Comparison of ENCODE assay signal across 9 mouse cellular contexts in the genomic region with DNA sequence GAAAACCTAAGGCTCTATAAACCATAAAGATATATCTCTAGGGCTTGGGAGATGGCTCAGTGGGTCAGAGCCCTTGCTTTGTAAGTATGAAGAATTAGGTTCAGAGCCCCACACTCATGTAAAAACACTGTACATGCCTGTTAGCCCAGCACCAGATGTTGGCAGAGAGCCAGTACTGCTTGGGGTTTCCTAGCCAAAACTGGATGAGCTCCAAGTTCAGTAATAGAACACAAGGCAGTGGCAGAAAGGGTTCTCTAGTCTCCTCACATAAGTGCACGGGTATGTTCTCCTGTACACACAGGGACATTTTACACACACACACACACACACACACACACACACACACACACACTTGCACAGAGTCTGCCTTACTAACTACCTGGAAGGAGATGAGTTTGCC.
DNase-seq lines count a peak whose midpoint lies in the region; ATAC-seq lines count a peak whose summit lies in the region.
"Had no signal": no experiment of that assay in that cellular context is flagged by ENCODE, and none has a peak within 500 bp of the region (broad histone marks: within the 10 kb centered on the region; RNA-seq: fewer than 3 reads in every experiment).

No protein-coding gene starts in this region.

- WGBS in midbrain, embryonic 14.5 days = 59% methylated on average over 1 of the region's 1 CpGs
- 81% methylated on average over 1 of the region's 1 CpGs for WGBS in midbrain, embryonic 11.5 days
- 16% methylated on average over 1 of the region's 1 CpGs for WGBS in stomach, embryonic 14.5 days

- H3K4me3 ChIP-seq in midbrain, embryonic 14.5 days (replicated peaks; ENCODE audit: low read depth, low read length) = no peak overlapping the region
- no peak overlapping the region for H3K4me3 ChIP-seq in midbrain, embryonic 11.5 days (ENCODE audit: low read depth, low read length)
- H3K4me3 ChIP-seq in stomach, embryonic 14.5 days (ENCODE audit: low read depth, low read length) = no peak overlapping the region
- H3K4me3 ChIP-seq: liver, embryonic 15.5 days had no signal

- no peaks in the 10 kb centered on the region for H3K27me3 ChIP-seq in midbrain, embryonic 14.5 days (ENCODE audit: control insufficient read depth, insufficient read depth, low read length)
- H3K27me3 ChIP-seq in midbrain, embryonic 11.5 days (ENCODE audit: control insufficient read depth, insufficient read depth, low read length) = no peaks in the 10 kb centered on the region
- no peaks in the 10 kb centered on the region for H3K27me3 ChIP-seq in stomach, embryonic 14.5 days (ENCODE audit: control insufficient read depth, insufficient read depth, low read length)
- H3K27me3 ChIP-seq: liver, embryonic 15.5 days had no signal

- intact Hi-C loops in heart, postnatal 10 days (cut with DNase I) = no loop called here

- ATAC-seq in midbrain, embryonic 14.5 days (ENCODE audit: low FRiP score, low TSS enrichment) = no peak
- ATAC-seq in midbrain, embryonic 11.5 days (ENCODE audit: low FRiP score) = no peak
- peak; percentile 33; the same call in 1 of the 2 replicates for ATAC-seq in stomach, embryonic 14.5 days (ENCODE audit: insufficient number of reproducible peaks, insufficient read depth, low FRiP score, low read depth)

- no peaks in the 10 kb centered on the region for H3K9me3 ChIP-seq in midbrain, embryonic 14.5 days (ENCODE audit: control insufficient read depth, low read length)
- H3K9me3 ChIP-seq in midbrain, embryonic 11.5 days (ENCODE audit: control insufficient read depth, low read length) = no peaks in the 10 kb centered on the region
- no peaks in the 10 kb centered on the region for H3K9me3 ChIP-seq in stomach, embryonic 14.5 days (ENCODE audit: control insufficient read depth, low read depth, low read length)
- H3K9me3 ChIP-seq: liver, embryonic 15.5 days had no signal

- no peaks in the 10 kb centered on the region for H3K4me1 ChIP-seq in midbrain, embryonic 14.5 days (ENCODE audit: control insufficient read depth, insufficient read depth, low read length)
- no peaks in the 10 kb centered on the region for H3K4me1 ChIP-seq in midbrain, embryonic 11.5 days (ENCODE audit: control insufficient read depth, insufficient read depth, low read length)
- no peaks in the 10 kb centered on the region for H3K4me1 ChIP-seq in stomach, embryonic 14.5 days (ENCODE audit: control insufficient read depth, insufficient read depth, low read length)
- H3K4me1 ChIP-seq: liver, embryonic 15.5 days had no signal

- peak; percentile 34 for DNase-seq in embryo, embryonic 11 days
- DNase-seq in embryo, embryonic 10 days (ENCODE audit: low spot score) = no peak
- DNase-seq in midbrain, embryonic 14.5 days = peak; percentile 86
- no peak for DNase-seq in midbrain, embryonic 11.5 days (ENCODE audit: low spot score, missing footprints)
- peak; percentile 63 to 74 for DNase-seq in heart, postnatal 10 days
- DNase-seq in layer of hippocampus, adult 9-10 months (ENCODE audit: low spot score) = peak; percentile 6
- DNase-seq in ovary, adult 18-20 months (ENCODE audit: low spot score) = no peak

- H3K9ac ChIP-seq in midbrain, embryonic 14.5 days (replicated peaks; ENCODE audit: low read length) = no peak overlapping the region
- no peak overlapping the region for H3K9ac ChIP-seq in midbrain, embryonic 11.5 days (ENCODE audit: low read length)
- H3K9ac ChIP-seq in stomach, embryonic 14.5 days (replicated peaks; ENCODE audit: low read depth, low read length) = no peak overlapping the region
- H3K9ac ChIP-seq: liver, embryonic 15.5 days had no signal

- H3K36me3 ChIP-seq in midbrain, embryonic 14.5 days (ENCODE audit: control insufficient read depth, insufficient read depth, low read length) = no peaks in the 10 kb centered on the region
- H3K36me3 ChIP-seq in midbrain, embryonic 11.5 days (ENCODE audit: control insufficient read depth, insufficient read depth, low read length) = no peaks in the 10 kb centered on the region
- H3K36me3 ChIP-seq in stomach, embryonic 14.5 days (ENCODE audit: control insufficient read depth, insufficient read depth, low read length) = no peaks in the 10 kb centered on the region
- H3K36me3 ChIP-seq: liver, embryonic 15.5 days had no signal

- no peak overlapping the region for H3K27ac ChIP-seq in midbrain, embryonic 14.5 days (replicated peaks; ENCODE audit: low read depth, low read length)
- no peak overlapping the region for H3K27ac ChIP-seq in midbrain, embryonic 11.5 days (ENCODE audit: low read depth, low read length)
- H3K27ac ChIP-seq in stomach, embryonic 14.5 days (ENCODE audit: low read length) = no peak overlapping the region
- H3K27ac ChIP-seq: liver, embryonic 15.5 days had no signal

- H3K4me2 ChIP-seq in midbrain, embryonic 14.5 days (ENCODE audit: low read length) = no peak overlapping the region
- H3K4me2 ChIP-seq in midbrain, embryonic 11.5 days = no peak overlapping the region
- no peak overlapping the region for H3K4me2 ChIP-seq in stomach, embryonic 14.5 days (replicated peaks; ENCODE audit: low read depth, low read length)
- H3K4me2 ChIP-seq: liver, embryonic 15.5 days had no signal

Comparison
In these comparisons a context has a peak if more than half of its experiments do, and no peak if none do; other contexts are left out.
1. DNase-seq: peak in embryo, embryonic 11 days (single experiment), midbrain, embryonic 14.5 days (single experiment), heart, postnatal 10 days (2 of 2) and layer of hippocampus, adult 9-10 months (single experiment); none in embryo, embryonic 10 days (single experiment), midbrain, embryonic 11.5 days (single experiment) and ovary, adult 18-20 months (single experiment).